Mouse (Mus musculus): ENCODE data around the gene Ttc13. TPM values are rescaled to one million over a fixed set of nuclear protein-coding genes. Genes with fewer than 3 reads are reported as not detected.

Ttc13 gene
- polyA plus RNA-seq, 1 experiment, result 25.6 TPM

DNA sequence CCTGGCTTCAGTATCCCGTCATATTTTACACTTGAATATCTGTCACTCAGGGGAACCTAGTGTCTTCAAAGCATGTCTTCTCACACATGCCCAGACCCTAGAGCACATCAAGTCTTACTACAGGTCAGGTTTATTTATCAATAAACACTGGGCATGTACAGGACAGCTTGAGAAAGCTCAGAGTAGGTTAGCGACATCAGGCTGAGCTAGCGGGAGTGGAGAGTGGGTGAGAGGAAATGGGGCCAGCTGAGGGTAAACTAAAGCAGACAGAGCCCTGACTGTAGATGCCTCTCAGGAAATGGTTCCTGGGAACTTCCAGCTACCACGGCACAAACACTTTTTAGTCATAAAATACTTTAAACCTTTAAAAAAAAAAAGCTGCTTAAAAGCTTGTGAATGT is 18.3 kb downstream of the Ttc13 start:
- Histone ChIP-seq H3K27me3 (ENCODE audit: control insufficient read depth, insufficient read depth, insufficient read length) (no peaks in the 10 kb centered on the region), H3ac (ENCODE audit: control insufficient read depth, insufficient read length) (no peak overlapping the region), H3K36me3 (ENCODE audit: control insufficient read depth, insufficient read depth) (peaks cover 12% of the 10 kb centered on the region), H3K79me2 (ENCODE audit: control insufficient read depth, insufficient read depth) (no peaks in the 10 kb centered on the region), H3K4me2 (ENCODE audit: low read depth) (no peak overlapping the region), H3K4me3 (no peak overlapping the region)
- no peak for TF ChIP-seq POLR2A (IDR thresholded peaks at IDR 0.05; ENCODE audit: insufficient read length, low read depth)
- no peak for TF ChIP-seq CEBPB (IDR thresholded peaks at IDR 0.05; ENCODE audit: insufficient read depth, poor library complexity, severe bottlenecking)
- TF ChIP-seq USF1 (IDR thresholded peaks at IDR 0.05; ENCODE audit: low read depth), result no peak
- TF ChIP-seq TCF12 (IDR thresholded peaks at IDR 0.05; ENCODE audit: insufficient read depth, poor library complexity, severe bottlenecking), result no peak
- no peak for TF ChIP-seq MYOG (IDR thresholded peaks at IDR 0.05; ENCODE audit: control insufficient read depth in 1 of 3, insufficient read depth in 1 of 3, insufficient read length in 2 of 3, low read depth in 2 of 3)
- no peak for TF ChIP-seq REST (IDR thresholded peaks at IDR 0.05; ENCODE audit: insufficient read depth, insufficient read length)
- no peak for TF ChIP-seq SRF (IDR thresholded peaks at IDR 0.05; ENCODE audit: control insufficient read depth, insufficient read length, low read depth)
- TF ChIP-seq E2F4 (IDR thresholded peaks at IDR 0.05; ENCODE audit: insufficient read depth), result no peak
- TF ChIP-seq POLR2AphosphoS2 (IDR thresholded peaks at IDR 0.05; ENCODE audit: insufficient read length, low read depth), result no peak
- TF ChIP-seq MYOD1 (IDR thresholded peaks at IDR 0.05; ENCODE audit: control insufficient read depth in 1 of 3, insufficient read length in 2 of 3, low read depth in 2 of 3), result no peak
- TF ChIP-seq MAX (IDR thresholded peaks at IDR 0.05; ENCODE audit: low read depth), result no peak
- no peak for TF ChIP-seq TCF3 (IDR thresholded peaks at IDR 0.05; ENCODE audit: insufficient read length, low read depth)

DNA sequence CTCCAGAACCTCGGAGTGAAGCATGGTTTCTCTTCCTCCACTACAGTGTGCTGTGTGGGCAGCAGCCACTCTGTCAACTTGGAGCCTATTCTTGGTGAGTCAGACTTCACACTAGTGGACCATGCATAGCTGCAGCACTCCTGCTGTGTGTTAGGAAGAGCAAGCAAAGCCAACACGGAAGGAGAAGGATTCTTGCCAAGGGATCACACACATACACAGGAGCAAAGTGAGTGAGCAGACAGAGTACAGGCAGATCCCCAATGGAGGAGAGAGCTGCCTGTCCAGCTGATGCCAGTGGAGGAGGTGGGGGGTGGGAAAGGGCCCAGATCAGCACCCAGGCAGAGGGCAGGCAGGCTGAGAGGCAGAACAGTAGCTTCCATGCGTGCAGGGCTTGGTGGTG is 19.6 kb downstream of the Ttc13 start:
- H3K4me3 ChIP-seq, result no peak overlapping the region
- peaks cover 12% of the 10 kb centered on the region for H3K36me3 ChIP-seq (ENCODE audit: control insufficient read depth, insufficient read depth)
- H3K79me2 ChIP-seq (ENCODE audit: control insufficient read depth, insufficient read depth), result no peaks in the 10 kb centered on the region
- no peak overlapping the region for H3ac ChIP-seq (ENCODE audit: control insufficient read depth, insufficient read length)
- no peaks in the 10 kb centered on the region for H3K27me3 ChIP-seq (ENCODE audit: control insufficient read depth, insufficient read depth, insufficient read length)
- no peak overlapping the region for H3K4me2 ChIP-seq (ENCODE audit: low read depth)
- TF ChIP-seq CEBPB (IDR thresholded peaks at IDR 0.05; ENCODE audit: insufficient read depth, poor library complexity, severe bottlenecking) (no peak), TCF3 (IDR thresholded peaks at IDR 0.05; ENCODE audit: insufficient read length, low read depth) (no peak), MAX (IDR thresholded peaks at IDR 0.05; ENCODE audit: low read depth) (no peak), SRF (IDR thresholded peaks at IDR 0.05; ENCODE audit: control insufficient read depth, insufficient read length, low read depth) (no peak), TCF12 (IDR thresholded peaks at IDR 0.05; ENCODE audit: insufficient read depth, poor library complexity, severe bottlenecking) (no peak), MYOD1 (IDR thresholded peaks at IDR 0.05; ENCODE audit: control insufficient read depth in 1 of 3, insufficient read length in 2 of 3, low read depth in 2 of 3) (no peak), E2F4 (IDR thresholded peaks at IDR 0.05; ENCODE audit: insufficient read depth) (no peak), REST (IDR thresholded peaks at IDR 0.05; ENCODE audit: insufficient read depth, insufficient read length) (no peak), POLR2AphosphoS2 (IDR thresholded peaks at IDR 0.05; ENCODE audit: insufficient read length, low read depth) (no peak)

DNA sequence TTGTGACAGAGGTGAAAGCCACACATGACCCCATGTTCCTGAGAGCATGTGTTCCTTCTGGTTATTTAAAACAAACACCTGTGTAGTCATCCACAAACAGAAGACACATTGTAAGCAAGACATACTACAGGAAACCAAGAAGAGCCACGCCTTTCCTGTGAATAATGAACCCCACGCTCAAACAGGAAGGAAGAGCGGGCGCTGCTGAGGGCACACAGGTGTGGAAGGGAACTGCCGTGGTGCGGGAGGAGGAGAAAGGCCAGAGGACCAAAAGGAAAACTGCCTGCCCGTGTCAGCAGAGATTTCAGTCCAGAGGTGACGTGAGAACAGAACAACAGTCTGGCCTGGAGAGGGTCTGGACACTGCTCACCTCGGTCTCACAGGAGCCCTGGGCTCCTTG is 20.8 kb downstream of the Ttc13 start:
- Histone ChIP-seq H3K36me3 (ENCODE audit: control insufficient read depth, insufficient read depth) (peaks cover 10% of the 10 kb centered on the region), H3K4me3 (no peak overlapping the region), H3K79me2 (ENCODE audit: control insufficient read depth, insufficient read depth) (no peaks in the 10 kb centered on the region), H3K4me2 (ENCODE audit: low read depth) (no peak overlapping the region), H3ac (ENCODE audit: control insufficient read depth, insufficient read length) (no peak overlapping the region), H3K27me3 (ENCODE audit: control insufficient read depth, insufficient read depth, insufficient read length) (no peaks in the 10 kb centered on the region)
- TF ChIP-seq SRF (IDR thresholded peaks at IDR 0.05; ENCODE audit: control insufficient read depth, insufficient read length, low read depth) (no peak), TCF12 (IDR thresholded peaks at IDR 0.05; ENCODE audit: insufficient read depth, poor library complexity, severe bottlenecking) (no peak), MYOG (IDR thresholded peaks at IDR 0.05; ENCODE audit: control insufficient read depth in 1 of 3, insufficient read depth in 1 of 3, insufficient read length in 2 of 3, low read depth in 2 of 3) (no peak), POLR2AphosphoS2 (IDR thresholded peaks at IDR 0.05; ENCODE audit: insufficient read length, low read depth) (no peak), CEBPB (IDR thresholded peaks at IDR 0.05; ENCODE audit: insufficient read depth, poor library complexity, severe bottlenecking) (no peak), E2F4 (IDR thresholded peaks at IDR 0.05; ENCODE audit: insufficient read depth) (no peak), TCF3 (IDR thresholded peaks at IDR 0.05; ENCODE audit: insufficient read length, low read depth) (no peak), REST (IDR thresholded peaks at IDR 0.05; ENCODE audit: insufficient read depth, insufficient read length) (no peak), MYOD1 (IDR thresholded peaks at IDR 0.05; ENCODE audit: control insufficient read depth in 1 of 3, insufficient read length in 2 of 3, low read depth in 2 of 3) (no peak), MAX (IDR thresholded peaks at IDR 0.05; ENCODE audit: low read depth) (no peak), POLR2A (IDR thresholded peaks at IDR 0.05; ENCODE audit: insufficient read length, low read depth) (no peak), USF1 (IDR thresholded peaks at IDR 0.05; ENCODE audit: low read depth) (no peak)

DNA sequence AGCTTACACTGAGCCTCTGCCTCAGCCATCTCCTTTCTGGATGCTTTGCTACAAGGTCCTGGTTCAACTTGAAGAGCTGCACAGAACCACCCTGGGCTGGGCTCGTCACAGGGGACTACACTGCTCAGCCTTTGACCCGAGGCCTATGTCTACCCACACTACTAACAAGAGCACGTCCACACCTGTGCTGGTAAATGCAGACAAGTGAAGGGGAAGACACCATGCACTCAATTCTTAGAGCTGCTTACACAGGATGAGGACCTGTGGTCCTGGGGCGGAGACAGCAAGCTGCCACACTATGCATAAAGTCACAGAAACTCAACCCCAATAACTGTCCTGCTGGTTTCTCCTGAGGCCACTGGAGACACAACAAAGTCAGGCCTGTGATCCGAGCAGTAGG is 21.5 kb downstream of the Ttc13 start:
- Histone ChIP-seq H3K36me3 (ENCODE audit: control insufficient read depth, insufficient read depth) (peaks cover 5% of the 10 kb centered on the region), H3K4me2 (ENCODE audit: low read depth) (no peak overlapping the region), H3ac (ENCODE audit: control insufficient read depth, insufficient read length) (no peak overlapping the region), H3K27me3 (ENCODE audit: control insufficient read depth, insufficient read depth, insufficient read length) (no peaks in the 10 kb centered on the region), H3K4me3 (no peak overlapping the region), H3K79me2 (ENCODE audit: control insufficient read depth, insufficient read depth) (no peaks in the 10 kb centered on the region)
- TF ChIP-seq POLR2A (IDR thresholded peaks at IDR 0.05; ENCODE audit: insufficient read length, low read depth), result no peak
- no peak for TF ChIP-seq MYOD1 (IDR thresholded peaks at IDR 0.05; ENCODE audit: control insufficient read depth in 1 of 3, insufficient read length in 2 of 3, low read depth in 2 of 3)
- TF ChIP-seq TCF12 (IDR thresholded peaks at IDR 0.05; ENCODE audit: insufficient read depth, poor library complexity, severe bottlenecking), result no peak
- no peak for TF ChIP-seq E2F4 (IDR thresholded peaks at IDR 0.05; ENCODE audit: insufficient read depth)
- TF ChIP-seq USF1 (IDR thresholded peaks at IDR 0.05; ENCODE audit: low read depth), result no peak
- no peak for TF ChIP-seq REST (IDR thresholded peaks at IDR 0.05; ENCODE audit: insufficient read depth, insufficient read length)
- TF ChIP-seq MAX (IDR thresholded peaks at IDR 0.05; ENCODE audit: low read depth), result no peak
- TF ChIP-seq CEBPB (IDR thresholded peaks at IDR 0.05; ENCODE audit: insufficient read depth, poor library complexity, severe bottlenecking), result no peak
- TF ChIP-seq MYOG (IDR thresholded peaks at IDR 0.05; ENCODE audit: control insufficient read depth in 1 of 3, insufficient read depth in 1 of 3, insufficient read length in 2 of 3, low read depth in 2 of 3), result no peak
- TF ChIP-seq POLR2AphosphoS2 (IDR thresholded peaks at IDR 0.05; ENCODE audit: insufficient read length, low read depth), result no peak
- TF ChIP-seq SRF (IDR thresholded peaks at IDR 0.05; ENCODE audit: control insufficient read depth, insufficient read length, low read depth), result no peak
- no peak for TF ChIP-seq TCF3 (IDR thresholded peaks at IDR 0.05; ENCODE audit: insufficient read length, low read depth)
